Mouse (Mus musculus) lung, embryonic 16.5 days (tissue): ENCODE results near the gene Krt75. TPM values are rescaled to one million over a fixed set of nuclear protein-coding genes. Genes with fewer than 3 reads are reported as not detected.
"Not testable (repeated sequence)": the region's sequence is repeated elsewhere in the genome, so short reads cannot be mapped to it uniquely, and the experiment has no call there.

Experiments
- ATAC-seq: fragments of 200-750 bp; cut with Nextera tagmentation; 2 replicates; pipeline ENCODE4 v1.8.0; 2017; ENCODE audit warnings: low read depth, mild to moderate bottlenecking, moderate library complexity
- H3K27ac ChIP-seq: fragments of 300-500 bp; sonication (generic); 2 replicates; pipeline ENCODE4 v1.5.1; 2014; ENCODE audit warnings: mild to moderate bottlenecking, control low read depth, low read length
- H3K27me3 ChIP-seq: fragments of 300-500 bp; sonication (generic); 2 replicates; pipeline ENCODE4 v1.6.1; 2014; ENCODE audit warnings: low read depth, low read length, mixed read lengths; ENCODE audit not compliant: control insufficient read depth, insufficient read depth
- H3K36me3 ChIP-seq: fragments of 300-500 bp; sonication (generic); 2 replicates; pipeline ENCODE4 v1.6.1; 2014; ENCODE audit warnings: low read length; ENCODE audit not compliant: control insufficient read depth, insufficient read depth
- H3K4me1 ChIP-seq: fragments of 300-500 bp; sonication (generic); replicated peaks from 2 replicates; pipeline ENCODE4 v1.6.1; 2014; ENCODE audit warnings: low read length, mixed read lengths; ENCODE audit not compliant: control insufficient read depth, insufficient read depth
- H3K4me2 ChIP-seq: fragments of 300-500 bp; sonication (generic); 2 replicates; pipeline ENCODE4 v1.6.1; 2014; ENCODE audit warnings: low read depth, low read length, control low read depth
- H3K4me3 ChIP-seq: fragments of 300-500 bp; sonication (generic); 2 replicates; pipeline ENCODE4 v1.5.1; 2014; ENCODE audit warnings: mild to moderate bottlenecking, low read length, control low read depth
- H3K9ac ChIP-seq: fragments of 300-500 bp; sonication (generic); 2 replicates; pipeline ENCODE4 v1.6.1; 2014; ENCODE audit warnings: low read length, control low read depth
- H3K9me3 ChIP-seq: fragments of 300-500 bp; sonication (generic); 2 replicates; pipeline ENCODE4 v1.6.1; 2016; ENCODE audit warnings: low read length; ENCODE audit not compliant: control insufficient read depth
- WGBS: fragments of 180-500 bp; shearing (Covaris S2); extraction: QIAGEN DNeasy Blood & Tissue Kit; methylation state at CpG from one replicate; pipeline ENCODE4 v1.1.7; 2014; 5-methylcytosine and 5-hydroxymethylcytosine counted together
- microRNA-seq: library from miRNA; unstranded; fragments of <30 nt; microRNA quantifications from one replicate; pipeline ENCODE4, GENCODE M21; 2016
- polyA plus RNA-seq: library from polyadenylated mRNA; unstranded; fragments of >200 nt; fragmentation: Nextera tagmentation; extraction: Ambion mirVana; gene quantifications from 2 replicates; pipeline ENCODE4 v1.2.1, GENCODE M21; 2015

The Krt75 gene
- polyA plus RNA-seq, 1 experiment from 2014 or later = 0.28 TPM

- Histone ChIP-seq H3K4me1 (no peaks in the 10 kb centered on the region), H3K9me3 (no peaks in the 10 kb centered on the region), H3K9ac (no peak within 1 kb of the TSS), H3K4me3 (no peak within 1 kb of the TSS), H3K27me3 (no peaks in the 10 kb centered on the region), H3K36me3 (no peaks in the 10 kb centered on the region), H3K4me2 (no peak within 1 kb of the TSS), H3K27ac (no peak within 1 kb of the TSS)
- 77% methylated on average over 7 of the region's 7 CpGs for WGBS
- ATAC-seq = no peak
Observed at GRCm38 (mm10) chr15:101532720-101533119, 41.0 kb downstream of the Krt75 start, which contains the start of gene Krt84. Gene Krt84 (minus strand): TSS chr15:101532820.

- no peak for ATAC-seq
Observed at GRCm38 (mm10) chr15:101522556-101523232, 51.0 kb downstream of the Krt75 start.

GRCm38 (mm10) chr15:101519792-101520191 lies 53.9 kb downstream of the Krt75 start:
- no peaks in the 10 kb centered on the region for H3K36me3 ChIP-seq
- WGBS = 11% methylated on average over 2 of the region's 2 CpGs
- H3K4me2 ChIP-seq = no peak overlapping the region
- no peak for ATAC-seq
- H3K27me3 ChIP-seq = no peaks in the 10 kb centered on the region; the same call in 1 of the 2 replicates
- H3K9me3 ChIP-seq = no peaks in the 10 kb centered on the region
- no peak overlapping the region for H3K9ac ChIP-seq
- no peak overlapping the region for H3K27ac ChIP-seq
- H3K4me1 ChIP-seq = no peaks in the 10 kb centered on the region
- H3K4me3 ChIP-seq = no peak overlapping the region

More at GRCm38 (mm10) chr15:101522556-101523232, 51.0 kb downstream of the Krt75 start:
- Histone ChIP-seq H3K27me3 (no peaks in the 10 kb centered on the region; the same call in 1 of the 2 replicates), H3K9me3 (no peaks in the 10 kb centered on the region), H3K27ac (no peak overlapping the region), H3K9ac (no peak overlapping the region), H3K36me3 (no peaks in the 10 kb centered on the region), H3K4me2 (no peak overlapping the region), H3K4me1 (no peaks in the 10 kb centered on the region), H3K4me3 (no peak overlapping the region)
- WGBS = 59% methylated on average over 4 of the region's 4 CpGs

GRCm38 (mm10) chr15:101517161-101517560 lies 56.5 kb downstream of the Krt75 start, which contains the start of gene Gm49425:
Gene Gm49425 (minus strand): TSS chr15:101517261.
- not testable (repeated sequence) for H3K36me3 ChIP-seq, H3K4me3 ChIP-seq, H3K4me2 ChIP-seq, H3K9ac ChIP-seq, H3K27me3 ChIP-seq, ATAC-seq, H3K27ac ChIP-seq, H3K4me1 ChIP-seq, H3K9me3 ChIP-seq
- 76% methylated on average over 2 of the region's 2 CpGs for WGBS

Small RNA genes within 50 kb of the gene (microRNA-seq; reads per million reads assigned to microRNA genes)
- not detected for gene Gm44393
- gene Gm44460 = not detected

Other genes with a start within 250 kb of the Krt75 start
- gene Krt80, start 203.7 kb downstream of the Krt75 start, polyA plus RNA-seq = 2.5 and 2.6 TPM in 2 replicates
- 173 and 187 TPM in 2 replicates for gene Krt7, start 162.9 kb downstream of the Krt75 start, polyA plus RNA-seq
- gene Krt87, start 135.1 kb downstream of the Krt75 start, polyA plus RNA-seq = 0.26 and 0.31 TPM in 2 replicates
- not detected in 2 replicates for gene Krt88, start 126.2 kb downstream of the Krt75 start, polyA plus RNA-seq
- gene Krt81, start 110.2 kb downstream of the Krt75 start, polyA plus RNA-seq = not detected in 2 replicates
- gene Krt86, start 100.4 kb downstream of the Krt75 start, polyA plus RNA-seq = not detected in 2 replicates
- not detected in 2 replicates for gene Krt83, start 82.4 kb downstream of the Krt75 start, polyA plus RNA-seq
- not detected in 2 replicates for gene Gm49425, start 56.6 kb downstream of the Krt75 start, polyA plus RNA-seq
- gene Krt84, start 41.1 kb downstream of the Krt75 start, polyA plus RNA-seq = not detected in 2 replicates
- gene Krt82, start 23.2 kb downstream of the Krt75 start, polyA plus RNA-seq = not detected in 2 replicates
- gene Krt90, start 11.0 kb downstream of the Krt75 start, polyA plus RNA-seq = not detected in 2 replicates
- not detected in 2 replicates for gene Gm5414, start 54.3 kb upstream of the Krt75 start, polyA plus RNA-seq
- gene Gm5478, start 73.5 kb upstream of the Krt75 start, polyA plus RNA-seq = not detected in 2 replicates
- gene Krt6b, start 106.4 kb upstream of the Krt75 start, polyA plus RNA-seq = not detected in 2 replicates
- gene Krt6a, start 120.4 kb upstream of the Krt75 start, polyA plus RNA-seq = 0.67 and 1.3 TPM in 2 replicates
- 4.4 and 9.4 TPM in 2 replicates for gene Krt5, start 139.0 kb upstream of the Krt75 start, polyA plus RNA-seq
- gene Krt71, start 169.2 kb upstream of the Krt75 start, polyA plus RNA-seq = not detected in 2 replicates
- not detected in 2 replicates for gene Krt72, start 212.6 kb upstream of the Krt75 start, polyA plus RNA-seq
- gene Krt73, start 228.4 kb upstream of the Krt75 start, polyA plus RNA-seq = not detected in 2 replicates
- gene Krt2, start 244.3 kb upstream of the Krt75 start, polyA plus RNA-seq = not detected in 2 replicates